Mouse (Mus musculus): ENCODE measurements at regions not wholly inside any gene's neighbourhood (a gene's known extent, or its start where the extent isn't known, plus 50 kb on each side); places are given as distances from the start of the nearest gene placed in this dataset.
A peak's percentile ranks its signal among the peaks of the same experiment; 100 is the strongest.

GRCm38 (mm10) chr6:31285981-31286737, 112.4 kb upstream of the Mkln1 start:
- H3K9me3 ChIP-seq = no peaks in the 10 kb centered on the region
- 73% methylated on average over 11 of the region's 11 CpGs for WGBS
- no peak overlapping the region for H3K27ac ChIP-seq (replicated peaks)
- peaks cover 29% of the 10 kb centered on the region for H3K4me1 ChIP-seq
- H3K9ac ChIP-seq = no peak overlapping the region
- H3K27me3 ChIP-seq (replicated peaks) = peaks cover 8% of the 10 kb centered on the region
- H3K36me3 ChIP-seq = no peaks in the 10 kb centered on the region
- H3K4me2 ChIP-seq = no peak overlapping the region
- ATAC-seq (ENCODE audit: extremely low read depth, insufficient number of reproducible peaks, low FRiP score, low TSS enrichment) = no peak
- H3K4me3 ChIP-seq = no peak overlapping the region

- H3K36me3 ChIP-seq = no peaks in the 10 kb centered on the region
- ATAC-seq (ENCODE audit: extremely low read depth, insufficient number of reproducible peaks, low FRiP score, low TSS enrichment) = no peak
- peaks cover 10% of the 10 kb centered on the region for H3K27me3 ChIP-seq (replicated peaks)
- H3K9ac ChIP-seq = no peak overlapping the region
- no peak overlapping the region for H3K4me3 ChIP-seq
- H3K4me2 ChIP-seq = no peak overlapping the region
- peak overlapping the region; percentile 69 for H3K27ac ChIP-seq (replicated peaks)
- WGBS = 52% methylated on average over 2 of the region's 2 CpGs
- H3K4me1 ChIP-seq = peaks cover 29% of the 10 kb centered on the region
- no peaks in the 10 kb centered on the region for H3K9me3 ChIP-seq
Measured at GRCm38 (mm10) chr6:31287176-31287575, 111.4 kb upstream of the Mkln1 start.

GRCm38 (mm10) chr6:31287686-31288085, 110.8 kb upstream of the Mkln1 start:
- Histone ChIP-seq H3K27ac (replicated peaks) (peak overlapping the region; percentile 69), H3K36me3 (no peaks in the 10 kb centered on the region), H3K4me3 (no peak overlapping the region), H3K27me3 (replicated peaks) (peaks cover 12% of the 10 kb centered on the region), H3K4me2 (no peak overlapping the region), H3K4me1 (peaks cover 29% of the 10 kb centered on the region), H3K9ac (no peak overlapping the region), H3K9me3 (no peaks in the 10 kb centered on the region)
- no peak for ATAC-seq (ENCODE audit: extremely low read depth, insufficient number of reproducible peaks, low FRiP score, low TSS enrichment)
- WGBS = 33% methylated on average over 7 of the region's 7 CpGs

- peaks cover 13% of the 10 kb centered on the region for H3K27me3 ChIP-seq (replicated peaks)
- peak overlapping the region; percentile 41 for H3K4me2 ChIP-seq
- no peak overlapping the region for H3K9ac ChIP-seq
- H3K4me1 ChIP-seq = peaks cover 28% of the 10 kb centered on the region
- WGBS = 32% methylated on average over 14 of the region's 14 CpGs
- ATAC-seq (ENCODE audit: extremely low read depth, insufficient number of reproducible peaks, low FRiP score, low TSS enrichment) = no peak
- no peaks in the 10 kb centered on the region for H3K9me3 ChIP-seq
- peak overlapping the region; percentile 69 for H3K27ac ChIP-seq (replicated peaks)
- no peak overlapping the region for H3K4me3 ChIP-seq
- no peaks in the 10 kb centered on the region for H3K36me3 ChIP-seq
Measured at GRCm38 (mm10) chr6:31288421-31289233, 109.9 kb upstream of the Mkln1 start.

- WGBS = 84% methylated on average over 4 of the region's 4 CpGs
- ATAC-seq (ENCODE audit: extremely low read depth, insufficient number of reproducible peaks, low FRiP score, low TSS enrichment) = no peak
- Histone ChIP-seq H3K4me3 (no peak overlapping the region), H3K4me1 (peaks cover 23% of the 10 kb centered on the region), H3K9ac (no peak overlapping the region), H3K9me3 (no peaks in the 10 kb centered on the region), H3K27ac (replicated peaks) (peak overlapping the region; percentile 69), H3K27me3 (replicated peaks) (peaks cover 13% of the 10 kb centered on the region), H3K4me2 (no peak overlapping the region), H3K36me3 (no peaks in the 10 kb centered on the region)
Measured at GRCm38 (mm10) chr6:31289234-31289486, 109.4 kb upstream of the Mkln1 start.

- 84% methylated on average over 7 of the region's 7 CpGs for WGBS
- Histone ChIP-seq H3K9me3 (no peaks in the 10 kb centered on the region), H3K27me3 (replicated peaks) (peaks cover 13% of the 10 kb centered on the region), H3K4me2 (no peak overlapping the region), H3K27ac (replicated peaks) (no peak overlapping the region), H3K4me1 (peaks cover 22% of the 10 kb centered on the region), H3K36me3 (no peaks in the 10 kb centered on the region), H3K9ac (no peak overlapping the region), H3K4me3 (no peak overlapping the region)
- ATAC-seq (ENCODE audit: extremely low read depth, insufficient number of reproducible peaks, low FRiP score, low TSS enrichment) = no peak
Measured at GRCm38 (mm10) chr6:31292081-31292480, 106.5 kb upstream of the Mkln1 start.

GRCm38 (mm10) chr6:31293008-31293407, 105.5 kb upstream of the Mkln1 start:
- Histone ChIP-seq H3K27me3 (replicated peaks) (peaks cover 13% of the 10 kb centered on the region), H3K4me2 (no peak overlapping the region), H3K27ac (replicated peaks) (no peak overlapping the region), H3K9ac (no peak overlapping the region), H3K4me3 (no peak overlapping the region), H3K9me3 (no peaks in the 10 kb centered on the region), H3K36me3 (no peaks in the 10 kb centered on the region), H3K4me1 (peaks cover 12% of the 10 kb centered on the region; the same call in 1 of the 2 replicates)
- WGBS = 37% methylated on average over 7 of the region's 7 CpGs
- ATAC-seq (ENCODE audit: extremely low read depth, insufficient number of reproducible peaks, low FRiP score, low TSS enrichment) = no peak

- no peak for ATAC-seq (ENCODE audit: extremely low read depth, insufficient number of reproducible peaks, low FRiP score, low TSS enrichment)
- Histone ChIP-seq H3K4me3 (no peak overlapping the region), H3K27ac (replicated peaks) (no peak overlapping the region), H3K9ac (no peak overlapping the region), H3K4me2 (no peak overlapping the region), H3K36me3 (no peaks in the 10 kb centered on the region), H3K27me3 (replicated peaks) (peaks cover 3% of the 10 kb centered on the region; the same call in 1 of the 2 replicates), H3K9me3 (no peaks in the 10 kb centered on the region), H3K4me1 (no peaks in the 10 kb centered on the region)
- 84% methylated on average over 7 of the region's 7 CpGs for WGBS
Measured at GRCm38 (mm10) chr6:31299395-31299794, 99.1 kb upstream of the Mkln1 start.

- Histone ChIP-seq H3K36me3 (no peaks in the 10 kb centered on the region), H3K27me3 (replicated peaks) (peaks cover 3% of the 10 kb centered on the region; the same call in 1 of the 2 replicates), H3K4me2 (no peak overlapping the region), H3K9me3 (no peaks in the 10 kb centered on the region), H3K4me1 (no peaks in the 10 kb centered on the region), H3K27ac (replicated peaks) (no peak overlapping the region), H3K4me3 (no peak overlapping the region), H3K9ac (no peak overlapping the region)
- 51% methylated on average over 5 of the region's 5 CpGs for WGBS
- no peak for ATAC-seq (ENCODE audit: extremely low read depth, insufficient number of reproducible peaks, low FRiP score, low TSS enrichment)
Measured at GRCm38 (mm10) chr6:31305736-31306135, 92.8 kb upstream of the Mkln1 start.

GRCm38 (mm10) chr6:31307047-31307633, 91.4 kb upstream of the Mkln1 start:
- WGBS = 64% methylated on average over 5 of the region's 5 CpGs
- no peak for ATAC-seq (ENCODE audit: extremely low read depth, insufficient number of reproducible peaks, low FRiP score, low TSS enrichment)
- Histone ChIP-seq H3K9me3 (peaks cover 2% of the 10 kb centered on the region; the same call in 1 of the 2 replicates), H3K27ac (replicated peaks) (no peak overlapping the region), H3K4me1 (no peaks in the 10 kb centered on the region), H3K4me3 (no peak overlapping the region), H3K9ac (no peak overlapping the region), H3K27me3 (replicated peaks) (no peaks in the 10 kb centered on the region), H3K36me3 (no peaks in the 10 kb centered on the region), H3K4me2 (no peak overlapping the region)

- H3K4me3 ChIP-seq = no peak overlapping the region
- H3K4me2 ChIP-seq = no peak overlapping the region
- 15% methylated on average over 4 of the region's 4 CpGs for WGBS
- no peaks in the 10 kb centered on the region for H3K27me3 ChIP-seq (replicated peaks)
- ATAC-seq (ENCODE audit: extremely low read depth, insufficient number of reproducible peaks, low FRiP score, low TSS enrichment) = no peak
- no peak overlapping the region for H3K9ac ChIP-seq
- H3K4me1 ChIP-seq = no peaks in the 10 kb centered on the region
- H3K27ac ChIP-seq (replicated peaks) = no peak overlapping the region
- peaks cover 6% of the 10 kb centered on the region; the same call in 1 of the 2 replicates for H3K9me3 ChIP-seq
- H3K36me3 ChIP-seq = no peaks in the 10 kb centered on the region
Measured at GRCm38 (mm10) chr6:31307899-31308298, 90.6 kb upstream of the Mkln1 start.
